Mouse (Mus musculus) MEL (cell line): ENCODE measurements around the gene Wdr82. TPM values are rescaled to one million over a fixed set of nuclear protein-coding genes. Genes with fewer than 3 reads are reported as not detected.

Experiments used
- DNase-seq: peaks from one replicate; pipeline ENCODE4 v3.0.0; 2011; ENCODE audit warnings: low read depth, low spot score
- H3K27ac ChIP-seq: 2 replicates; pipeline ENCODE4 v1.5.1; 2012; ENCODE audit warnings: low read depth, mild to moderate bottlenecking, control low read depth, low read length, moderate library complexity; ENCODE audit not compliant: control insufficient read depth
- H3K27me3 ChIP-seq, 2 experiments: fragments of 150-350 bp in 1 of 2; sonication (generic) in 1 of 2; 2 replicates each; pipeline ENCODE4 v1.6.1; 2012; ENCODE audit warnings: low read length in 2 of 2, mild to moderate bottlenecking in 2 of 2, improper control_type of control experiment in 1 of 2, moderate library complexity in 1 of 2; ENCODE audit not compliant: insufficient read depth in 2 of 2, control insufficient read depth in 1 of 2
- H3K36me3 ChIP-seq, 2 experiments: 2 replicates each; pipeline ENCODE4 v1.6.1; 2012 to 2014; ENCODE audit warnings: low read length in 2 of 2, improper control_type of control experiment in 1 of 2, inconsistent platforms in 1 of 2, mild to moderate bottlenecking in 1 of 2; ENCODE audit not compliant: insufficient read depth in 2 of 2, control insufficient read depth in 1 of 2
- H3K4me1 ChIP-seq, 2 experiments: fragments of 150-350 bp in 1 of 2; sonication (generic) in 1 of 2; 2 replicates each; pipeline ENCODE4 v1.6.1; 2012; ENCODE audit warnings: low read length in 2 of 2, improper control_type of control experiment in 1 of 2, mild to moderate bottlenecking in 1 of 2; ENCODE audit not compliant: insufficient read depth in 2 of 2, control insufficient read depth in 1 of 2
- H3K4me3 ChIP-seq, 2 experiments: fragments of 150-350 bp in 1 of 2; sonication (generic) in 1 of 2; 2 replicates each; pipeline ENCODE4 v1.5.1; 2012; ENCODE audit warnings: low read depth in 2 of 2, low read length in 2 of 2, mild to moderate bottlenecking in 2 of 2, moderate library complexity in 2 of 2, control low read depth in 1 of 2, improper control_type of control experiment in 1 of 2; ENCODE audit not compliant: control insufficient read depth in 1 of 2, insufficient read depth in 1 of 2
- H3K79me2 ChIP-seq: 2 replicates; pipeline ENCODE4 v1.6.1; 2012; ENCODE audit warnings: mild to moderate bottlenecking, low read length, moderate library complexity; ENCODE audit not compliant: control insufficient read depth, poor library complexity, insufficient read depth
- H3K9ac ChIP-seq: 2 replicates; pipeline ENCODE4 v1.6.1; 2012; ENCODE audit warnings: low read depth, mild to moderate bottlenecking, control low read depth, low read length, moderate library complexity; ENCODE audit not compliant: control insufficient read depth, poor library complexity, severe bottlenecking
- H3K9me3 ChIP-seq: fragments of 150-350 bp; sonication (generic); replicated peaks from 2 replicates; pipeline ENCODE4 v1.6.1; 2012; ENCODE audit warnings: mild to moderate bottlenecking, low read length, improper control_type of control experiment, moderate library complexity; ENCODE audit not compliant: insufficient read depth
- ELF1 ChIP-seq: IDR thresholded peaks from 2 replicates; pipeline ENCODE4 v1.6.1; 2014; ENCODE audit warnings: low read depth, mild to moderate bottlenecking, inconsistent platforms, low read length, improper control_type of control experiment, moderate library complexity
- ETS1 ChIP-seq: IDR thresholded peaks from 2 replicates; pipeline ENCODE4 v1.6.1; 2012; ENCODE audit warnings: low read depth, mild to moderate bottlenecking, inconsistent platforms, low read length, improper control_type of control experiment, moderate library complexity
- GABPA ChIP-seq: IDR thresholded peaks from 2 replicates; pipeline ENCODE4 v1.6.1; 2012; ENCODE audit warnings: low read depth, mild to moderate bottlenecking, inconsistent platforms, low read length, improper control_type of control experiment, moderate library complexity
- GATA1 ChIP-seq: IDR thresholded peaks from 2 replicates; pipeline ENCODE4 v1.6.1; 2011; ENCODE audit warnings: low read depth, low read length, improper control_type of control experiment
- JUND ChIP-seq: IDR thresholded peaks from 2 replicates; pipeline ENCODE4 v1.6.1; 2011; ENCODE audit warnings: low read depth, mild to moderate bottlenecking, improper control_type of control experiment, low read length
- MAFK ChIP-seq: IDR thresholded peaks from 2 replicates; pipeline ENCODE4 v1.6.1; 2011; ENCODE audit warnings: low read depth, mild to moderate bottlenecking, low read length, improper control_type of control experiment, borderline replicate concordance
- MAX ChIP-seq: IDR thresholded peaks from 2 replicates; pipeline ENCODE4 v1.6.1; 2011; ENCODE audit warnings: low read length, improper control_type of control experiment
- MAZ ChIP-seq: IDR thresholded peaks from 2 replicates; pipeline ENCODE4 v1.6.1; 2012; ENCODE audit warnings: low read depth, mild to moderate bottlenecking, inconsistent platforms, low read length, improper control_type of control experiment
- MEF2A ChIP-seq: IDR thresholded peaks from 2 replicates; pipeline ENCODE4 v1.6.1; 2014; ENCODE audit warnings: low read depth, mild to moderate bottlenecking, inconsistent platforms, low read length, improper control_type of control experiment; ENCODE audit not compliant: poor library complexity, insufficient replicate concordance, severe bottlenecking; ENCODE audit errors: extremely low read depth
- MXI1 ChIP-seq: IDR thresholded peaks from 2 replicates; pipeline ENCODE4 v1.6.1; 2011; ENCODE audit warnings: mild to moderate bottlenecking, low read depth, low read length, improper control_type of control experiment
- MYB ChIP-seq: IDR thresholded peaks from 2 replicates; pipeline ENCODE4 v1.6.1; 2011; ENCODE audit warnings: mild to moderate bottlenecking, low read depth, low read length, improper control_type of control experiment
- MYC ChIP-seq: IDR thresholded peaks from 2 replicates; pipeline ENCODE4 v1.6.1; 2011; ENCODE audit warnings: low read depth, mild to moderate bottlenecking, low read length, improper control_type of control experiment, moderate library complexity
- NELFE ChIP-seq: IDR thresholded peaks from 2 replicates; pipeline ENCODE4 v1.6.1; 2011; ENCODE audit warnings: low read depth, low read length, improper control_type of control experiment
- NRF1 ChIP-seq: IDR thresholded peaks from 2 replicates; pipeline ENCODE4 v1.6.1; 2014; ENCODE audit warnings: low read depth, mild to moderate bottlenecking, inconsistent platforms, low read length, improper control_type of control experiment, moderate library complexity; ENCODE audit not compliant: poor library complexity, insufficient read depth, severe bottlenecking
- POLR2AphosphoS2 ChIP-seq: IDR thresholded peaks from 2 replicates; pipeline ENCODE4 v1.6.1; 2011; ENCODE audit warnings: low read length, improper control_type of control experiment
- POLR2AphosphoS5 ChIP-seq: IDR thresholded peaks from 2 replicates; pipeline ENCODE4 v1.6.1; 2012; ENCODE audit warnings: low read depth, borderline replicate concordance, mild to moderate bottlenecking, inconsistent platforms, low read length, moderate library complexity, mixed read lengths
- SIN3A ChIP-seq: IDR thresholded peaks from 2 replicates; pipeline ENCODE4 v1.6.1; 2012; ENCODE audit warnings: low read length, improper control_type of control experiment, inconsistent platforms
- SMC3 ChIP-seq: IDR thresholded peaks from 2 replicates; pipeline ENCODE4 v1.6.1; 2011; ENCODE audit warnings: low read depth, low read length, improper control_type of control experiment
- TAL1 ChIP-seq: IDR thresholded peaks from 2 replicates; pipeline ENCODE4 v1.6.1; 2012; ENCODE audit warnings: mild to moderate bottlenecking, inconsistent platforms, low read length, moderate library complexity, mixed read lengths
- TBP ChIP-seq: IDR thresholded peaks from 2 replicates; pipeline ENCODE4 v1.8.0; 2011; ENCODE audit warnings: low read depth, low read length, improper control_type of control experiment
- TCF12 ChIP-seq: IDR thresholded peaks from 2 replicates; pipeline ENCODE4 v1.6.1; 2014; ENCODE audit warnings: low read depth, mild to moderate bottlenecking, inconsistent platforms, low read length, improper control_type of control experiment, moderate library complexity
- UBTF ChIP-seq: IDR thresholded peaks from 2 replicates; pipeline ENCODE4 v1.6.1; 2012; ENCODE audit warnings: low read depth, mild to moderate bottlenecking, inconsistent platforms, low read length, improper control_type of control experiment, moderate library complexity, borderline replicate concordance; ENCODE audit not compliant: insufficient read depth
- USF1 ChIP-seq: IDR thresholded peaks from 2 replicates; pipeline ENCODE4 v1.6.1; 2014; ENCODE audit warnings: low read depth, mild to moderate bottlenecking, inconsistent platforms, low read length, improper control_type of control experiment, moderate library complexity
- USF2 ChIP-seq, 2 experiments: IDR thresholded peaks; 2 replicates each; pipeline ENCODE4 v1.6.1; 2011 to 2012; ENCODE audit warnings: improper control_type of control experiment in 2 of 2, low read length in 2 of 2, borderline replicate concordance in 1 of 2, inconsistent platforms in 1 of 2, low read depth in 1 of 2, mild to moderate bottlenecking in 1 of 2; ENCODE audit not compliant: insufficient read depth in 1 of 2
- ZC3H11A ChIP-seq: IDR thresholded peaks from 2 replicates; pipeline ENCODE4 v1.6.1; 2012; ENCODE audit warnings: low read depth, mild to moderate bottlenecking, inconsistent platforms, low read length, improper control_type of control experiment
- ZKSCAN1 ChIP-seq: IDR thresholded peaks from 2 replicates; pipeline ENCODE4 v1.6.1; 2012; ENCODE audit warnings: low read depth, mild to moderate bottlenecking, inconsistent platforms, low read length, improper control_type of control experiment, moderate library complexity
- ZMIZ1 ChIP-seq: IDR thresholded peaks from 2 replicates; pipeline ENCODE4 v1.6.1; 2012; ENCODE audit warnings: low read depth, mild to moderate bottlenecking, inconsistent platforms, low read length, improper control_type of control experiment, moderate library complexity
- polyA plus RNA-seq, 2 experiments: library from polyadenylated mRNA; stranded (reverse) in 1 of 2; unstranded in 1 of 2; fragments of >175 nt in 1 of 2; fragments of >200 nt in 1 of 2; gene quantifications; 2 replicates each; pipeline versions ENCODE4 v1.2.1 to v1.2.4; 2012; ENCODE audit warnings: low replicate concordance in 2 of 2, low read depth in 1 of 2; ENCODE audit not compliant: insufficient read length in 2 of 2, insufficient read depth in 1 of 2, missing spikeins in 1 of 2
- total RNA-seq: library from RNA; depleted of rRNA; stranded (reverse); fragments of 300-350 nt; gene quantifications from 2 replicates; pipeline ENCODE4 v1.2.3, GENCODE M21; 2012

Gene Wdr82
- total and polyA plus RNA-seq, 3 experiments, result 41.7 to 108 (median 72.2) TPM

GRCm38 (mm10) chr9:106225469-106226150, 54.9 kb downstream of the Wdr82 start:
- Histone ChIP-seq H3K79me2 (no peaks in the 10 kb centered on the region), H3K27ac (no peak overlapping the region)
- no peak for TF ChIP-seq USF2 (IDR thresholded peaks at IDR 0.05; ENCODE audit: borderline replicate concordance in 1 of 2, insufficient read depth in 1 of 2, low read depth in 1 of 2, low read length in 2 of 2)
- no peak for TF ChIP-seq TBP
- TF ChIP-seq POLR2AphosphoS2, result no peak
- no peak for TF ChIP-seq JUND
- TF ChIP-seq UBTF, result no peak
- no peak for TF ChIP-seq GATA1
- no peak for TF ChIP-seq MAZ
- TF ChIP-seq MYC, result no peak
- TF ChIP-seq ZC3H11A, result no peak
- TF ChIP-seq TAL1, result no peak
- TF ChIP-seq MAFK, result no peak
- no peak for TF ChIP-seq MYB
- no peak for TF ChIP-seq POLR2AphosphoS5
- TF ChIP-seq SMC3, result no peak
- no peak for TF ChIP-seq SIN3A
- no peak for TF ChIP-seq MAX
- TF ChIP-seq, all 39 proteins: peak for 0
- DNase-seq, result no peak
- Histone ChIP-seq H3K4me3 (no peak overlapping the region), H3K27me3 (no peaks in the 10 kb centered on the region), H3K9ac (no peak overlapping the region), H3K9me3 (no peaks in the 10 kb centered on the region), H3K4me1 (peaks cover 0 to 11% of the 10 kb centered on the region in 2 experiments; a peak in 2 of 4 replicates), H3K36me3 (no peaks in the 10 kb centered on the region; a peak in 1 of 4 replicates)

DNA sequence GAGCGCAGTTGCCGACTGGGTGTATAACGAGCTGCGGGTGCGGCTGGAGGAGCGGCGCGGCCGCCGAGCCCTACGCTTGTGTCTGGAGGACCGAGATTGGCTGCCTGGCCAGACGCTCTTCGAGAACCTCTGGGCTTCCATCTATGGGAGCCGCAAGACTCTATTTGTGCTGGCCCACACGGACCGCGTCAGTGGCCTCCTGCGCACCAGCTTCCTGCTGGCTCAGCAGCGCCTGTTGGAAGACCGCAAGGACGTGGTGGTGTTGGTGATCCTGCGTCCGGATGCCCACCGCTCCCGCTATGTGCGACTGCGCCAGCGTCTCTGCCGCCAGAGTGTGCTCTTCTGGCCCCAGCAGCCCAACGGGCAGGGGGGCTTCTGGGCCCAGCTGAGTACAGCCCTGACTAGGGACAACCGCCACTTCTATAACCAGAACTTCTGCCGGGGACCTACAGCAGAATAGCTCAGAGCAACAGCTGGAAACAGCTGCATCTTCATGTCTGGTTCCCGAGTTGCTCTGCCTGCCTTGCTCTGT, 55.5 kb downstream of the Wdr82 start:
- no peak for DNase-seq
- H3K9ac ChIP-seq, result no peak overlapping the region
- H3K4me3 ChIP-seq, result no peak overlapping the region
- no peaks in the 10 kb centered on the region; a peak in 1 of 4 replicates for H3K36me3 ChIP-seq
- H3K9me3 ChIP-seq, result no peaks in the 10 kb centered on the region
- H3K27me3 ChIP-seq, result no peaks in the 10 kb centered on the region
- peaks cover 0 to 12% of the 10 kb centered on the region in 2 experiments; a peak in 2 of 4 replicates for H3K4me1 ChIP-seq
- H3K27ac ChIP-seq, result no peak overlapping the region
- H3K79me2 ChIP-seq, result no peaks in the 10 kb centered on the region
- no peak for TF ChIP-seq MEF2A
- no peak for TF ChIP-seq POLR2AphosphoS2
- no peak for TF ChIP-seq USF1
- TF ChIP-seq MXI1, result no peak
- TF ChIP-seq JUND, result no peak
- no peak for TF ChIP-seq GATA1
- TF ChIP-seq NELFE, result no peak
- no peak for TF ChIP-seq TAL1
- TF ChIP-seq ETS1, result no peak
- no peak for TF ChIP-seq NRF1
- no peak for TF ChIP-seq ZC3H11A
- TF ChIP-seq TCF12, result no peak
- TF ChIP-seq SMC3, result no peak
- no peak for TF ChIP-seq GABPA
- TF ChIP-seq ELF1, result no peak
- no peak for TF ChIP-seq ZMIZ1
- TF ChIP-seq POLR2AphosphoS5, result no peak
- no peak for TF ChIP-seq ZKSCAN1
